Mouse (Mus musculus) macrophage (primary cell): ENCODE data around the gene D430041D05Rik. TPM values are rescaled to one million over a fixed set of nuclear protein-coding genes. Genes with fewer than 3 reads are reported as not detected.

Experiments used
- H3K27ac ChIP-seq: fragments of 350-480 bp; formaldehyde crosslinking; 2 replicates; pipeline ENCODE4 v1.9.0; 2021
- H3K36me3 ChIP-seq: fragments of 350-480 bp; formaldehyde crosslinking; 2 replicates; pipeline ENCODE4 v1.9.0; 2021; ENCODE audit errors: inconsistent target
- H3K4me3 ChIP-seq: fragments of 350-480 bp; formaldehyde crosslinking; 2 replicates; pipeline ENCODE4 v1.9.0; 2021; ENCODE audit errors: inconsistent target
- H3K79me2 ChIP-seq: fragments of 350-480 bp; formaldehyde crosslinking; 2 replicates; pipeline ENCODE4 v1.9.0; 2021; ENCODE audit errors: inconsistent target
- WGBS: methylation state at CpG from one replicate; pipeline ENCODE4 v1.1.7; 2026; ENCODE audit warnings: inconsistent platforms; ENCODE audit not compliant: missing documents; 5-methylcytosine and 5-hydroxymethylcytosine counted together
- polyA plus RNA-seq: library from polyadenylated mRNA; stranded (reverse); fragments of 250-400 nt; gene quantifications from 3 replicates; pipeline ENCODE4 v1.2.4, GENCODE M21; 2018; ENCODE audit warnings: inconsistent platforms

D430041D05Rik gene
- polyA plus RNA-seq, 1 experiment from 2014 or later, result not detected

GRCm38 (mm10) chr2:104385941-104386340 lies 24.9 kb downstream of the D430041D05Rik start:
- Histone ChIP-seq H3K27ac (no peak overlapping the region), H3K79me2 (no peaks in the 10 kb centered on the region), H3K4me3 (no peak overlapping the region), H3K36me3 (no peaks in the 10 kb centered on the region)
- WGBS, result 83% methylated on average over 2 of the region's 2 CpGs

GRCm38 (mm10) chr2:104383589-104383988 lies 27.2 kb downstream of the D430041D05Rik start:
- 88% methylated on average over 4 of the region's 4 CpGs for whole genome bisulfite sequencing
- Histone ChIP-seq H3K27ac (no peak overlapping the region), H3K79me2 (no peaks in the 10 kb centered on the region), H3K4me3 (no peak overlapping the region), H3K36me3 (no peaks in the 10 kb centered on the region)

- H3K79me2 ChIP-seq, result no peaks in the 10 kb centered on the region
- H3K36me3 ChIP-seq, result no peaks in the 10 kb centered on the region
- WGBS, result 88% methylated on average over 6 of the region's 6 CpGs
Observed at GRCm38 (mm10) chr2:104382813-104383212, 28.0 kb downstream of the D430041D05Rik start.

GRCm38 (mm10) chr2:104379304-104379703 lies 31.5 kb downstream of the D430041D05Rik start:
- Histone ChIP-seq H3K79me2 (no peaks in the 10 kb centered on the region), H3K27ac (no peak overlapping the region), H3K36me3 (no peaks in the 10 kb centered on the region), H3K4me3 (no peak overlapping the region)
- WGBS, result 34% methylated on average over 7 of the region's 7 CpGs

More at GRCm38 (mm10) chr2:104382813-104383212, 28.0 kb downstream of the D430041D05Rik start:
- Histone ChIP-seq H3K27ac (no peak overlapping the region), H3K4me3 (no peak overlapping the region)

- H3K4me3 ChIP-seq, result no peak overlapping the region
- no peaks in the 10 kb centered on the region for H3K79me2 ChIP-seq
- no peak overlapping the region for H3K27ac ChIP-seq
- no peaks in the 10 kb centered on the region for H3K36me3 ChIP-seq
- WGBS, result 44% methylated on average over 3 of the region's 3 CpGs
Observed at GRCm38 (mm10) chr2:104378791-104379190, 32.0 kb downstream of the D430041D05Rik start.

- H3K4me3 ChIP-seq, result no peak overlapping the region
- H3K79me2 ChIP-seq, result no peaks in the 10 kb centered on the region
- whole genome bisulfite sequencing, result 69% methylated on average over 2 of the region's 2 CpGs
- H3K36me3 ChIP-seq, result no peaks in the 10 kb centered on the region
- H3K27ac ChIP-seq, result no peak overlapping the region
Observed at GRCm38 (mm10) chr2:104377990-104378389, 32.8 kb downstream of the D430041D05Rik start.

GRCm38 (mm10) chr2:104372156-104372555 lies 38.7 kb downstream of the D430041D05Rik start:
- no peak overlapping the region for H3K27ac ChIP-seq
- no peak overlapping the region for H3K4me3 ChIP-seq
- no peaks in the 10 kb centered on the region for H3K36me3 ChIP-seq
- H3K79me2 ChIP-seq, result no peaks in the 10 kb centered on the region
- 93% methylated on average over 4 of the region's 4 CpGs for WGBS

GRCm38 (mm10) chr2:104371606-104372130 lies 39.1 kb downstream of the D430041D05Rik start:
- WGBS, result 81% methylated on average over 6 of the region's 6 CpGs

GRCm38 (mm10) chr2:104367836-104368298 lies 42.9 kb downstream of the D430041D05Rik start:
- WGBS, result 67% methylated on average over 6 of the region's 6 CpGs
- H3K79me2 ChIP-seq, result no peaks in the 10 kb centered on the region

More at GRCm38 (mm10) chr2:104371606-104372130, 39.1 kb downstream of the D430041D05Rik start:
- H3K36me3 ChIP-seq, result no peaks in the 10 kb centered on the region
- H3K27ac ChIP-seq, result no peak overlapping the region
- H3K4me3 ChIP-seq, result no peak overlapping the region
- no peaks in the 10 kb centered on the region for H3K79me2 ChIP-seq

GRCm38 (mm10) chr2:104367291-104367690 lies 43.5 kb downstream of the D430041D05Rik start:
- WGBS, result 80% methylated on average over 2 of the region's 2 CpGs
- no peaks in the 10 kb centered on the region for H3K36me3 ChIP-seq
- H3K79me2 ChIP-seq, result no peaks in the 10 kb centered on the region

More at GRCm38 (mm10) chr2:104367836-104368298, 42.9 kb downstream of the D430041D05Rik start:
- no peak overlapping the region for H3K27ac ChIP-seq
- H3K4me3 ChIP-seq, result no peak overlapping the region
- no peaks in the 10 kb centered on the region for H3K36me3 ChIP-seq

GRCm38 (mm10) chr2:104359305-104359704 lies 51.5 kb downstream of the D430041D05Rik start:
- 92% methylated on average over 3 of the region's 3 CpGs for WGBS

More at GRCm38 (mm10) chr2:104367291-104367690, 43.5 kb downstream of the D430041D05Rik start:
- Histone ChIP-seq H3K27ac (no peak overlapping the region), H3K4me3 (no peak overlapping the region)

GRCm38 (mm10) chr2:104358881-104359280 lies 51.9 kb downstream of the D430041D05Rik start:
- H3K4me3 ChIP-seq, result no peak overlapping the region
- H3K79me2 ChIP-seq, result no peaks in the 10 kb centered on the region
- no peak overlapping the region for H3K27ac ChIP-seq
- no peaks in the 10 kb centered on the region for H3K36me3 ChIP-seq
- WGBS, result 100% methylated on average over 1 of the region's 1 CpGs

More at GRCm38 (mm10) chr2:104359305-104359704, 51.5 kb downstream of the D430041D05Rik start:
- Histone ChIP-seq H3K27ac (no peak overlapping the region), H3K36me3 (no peaks in the 10 kb centered on the region), H3K4me3 (no peak overlapping the region), H3K79me2 (no peaks in the 10 kb centered on the region)

- no peaks in the 10 kb centered on the region for H3K36me3 ChIP-seq
- 68% methylated on average over 4 of the region's 4 CpGs for WGBS
- H3K79me2 ChIP-seq, result no peaks in the 10 kb centered on the region
- H3K27ac ChIP-seq, result no peak overlapping the region
- no peak overlapping the region for H3K4me3 ChIP-seq
Observed at GRCm38 (mm10) chr2:104356531-104356930, 54.3 kb downstream of the D430041D05Rik start.

- H3K36me3 ChIP-seq, result no peaks in the 10 kb centered on the region
- H3K27ac ChIP-seq, result no peak overlapping the region
- H3K4me3 ChIP-seq, result no peak overlapping the region
- H3K79me2 ChIP-seq, result no peaks in the 10 kb centered on the region
Observed at GRCm38 (mm10) chr2:104354117-104354516, 56.7 kb downstream of the D430041D05Rik start.

- Histone ChIP-seq H3K4me3 (no peak overlapping the region), H3K36me3 (no peaks in the 10 kb centered on the region), H3K27ac (no peak overlapping the region), H3K79me2 (no peaks in the 10 kb centered on the region)
- WGBS, result 100% methylated on average over 1 of the region's 1 CpGs
Observed at GRCm38 (mm10) chr2:104352204-104352493, 58.7 kb downstream of the D430041D05Rik start.
